Mouse (Mus musculus) stomach, postnatal 0 days (tissue): ENCODE measurements around the gene 5730522E02Rik.

Experiments used
- CTCF ChIP-seq: IDR thresholded peaks from 2 replicates; pipeline ENCODE4 v1.5.1; 2016; ENCODE audit warnings: antibody characterized with exemption, low read depth, mild to moderate bottlenecking, moderate library complexity
- EP300 ChIP-seq: optimal IDR thresholded peaks from 2 replicates; pipeline ENCODE3; 2016; ENCODE audit warnings: antibody characterized with exemption

DNA sequence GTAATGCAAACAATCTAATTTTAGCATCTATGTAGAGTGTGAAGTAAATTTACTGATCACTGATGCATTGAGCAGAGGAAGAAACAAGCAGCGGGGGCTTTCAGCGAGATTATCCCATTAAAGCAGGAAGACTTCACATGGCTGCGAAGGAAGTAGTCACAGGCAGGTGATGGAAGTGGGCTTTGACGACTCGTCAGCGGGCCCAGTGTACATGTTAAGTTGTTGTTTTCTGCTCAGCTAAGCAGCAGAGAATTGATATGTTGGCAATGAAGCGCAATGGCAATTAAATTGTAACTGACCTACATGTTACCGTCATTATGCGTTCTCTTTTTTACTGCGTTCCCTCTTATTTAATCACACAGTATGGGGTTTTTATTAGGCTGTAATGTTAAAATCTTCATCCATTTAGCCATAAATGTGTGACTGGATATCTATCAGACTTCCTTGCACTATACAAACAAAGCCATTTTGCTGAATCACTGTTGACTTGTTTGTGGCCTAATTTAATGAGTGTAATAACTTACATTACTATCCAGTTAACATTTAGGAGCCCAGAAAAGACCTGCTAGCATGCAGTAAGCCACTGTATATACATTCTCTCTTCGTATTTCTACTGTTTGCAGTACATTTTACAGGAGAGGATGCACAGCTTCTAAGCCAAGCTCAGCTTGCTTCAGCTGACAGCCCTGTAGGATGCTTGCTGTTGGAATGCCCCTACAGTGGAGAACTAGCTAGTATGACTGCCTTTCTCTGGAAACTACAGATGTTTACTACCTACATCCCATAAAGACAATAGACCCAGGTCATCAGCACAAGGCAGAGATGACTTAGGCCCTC is 506.0 kb downstream of the 5730522E02Rik start:
- TF ChIP-seq CTCF (no peak), EP300 (no peak)
